Mouse (Mus musculus) thymus, postnatal 4 days (tissue): ENCODE measurements at regions not wholly inside any gene's neighbourhood (a gene's known extent, or its start where the extent isn't known, plus 50 kb on each side); places are given as distances from the start of the nearest gene placed in this dataset.

Experiments
- DNase-seq: peaks from one replicate; pipeline ENCODE4 v3.0.0; 2021

- DNase-seq = no peak
Observed at GRCm38 (mm10) chr3:115590716-115591115, 124.2 kb downstream of the S1pr1 start.

GRCm38 (mm10) chr3:115588585-115588984 is 126.3 kb downstream of the S1pr1 start:
- DNase-seq = no peak

- no peak for DNase-seq
Observed at GRCm38 (mm10) chr3:115580131-115580932, 134.5 kb downstream of the S1pr1 start.

DNA sequence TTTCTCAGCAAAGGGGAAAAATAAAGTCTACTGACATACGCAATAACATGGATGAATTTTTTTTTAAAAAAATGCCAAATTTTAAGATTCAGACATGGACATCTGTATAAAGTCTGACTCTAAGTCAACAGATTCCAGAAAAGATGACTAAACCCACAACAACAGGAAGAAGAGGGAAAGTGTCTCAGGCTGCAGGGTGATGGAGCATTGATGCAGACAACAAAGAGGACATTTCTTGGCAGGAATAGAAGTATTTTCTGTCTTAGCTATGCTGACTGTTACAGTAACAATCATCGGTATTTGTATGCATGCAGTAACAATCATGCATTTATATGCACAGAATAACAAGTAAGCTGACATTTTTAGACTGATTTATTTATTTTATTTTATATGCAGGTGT is 139.5 kb downstream of the S1pr1 start:
- DNase-seq = no peak

GRCm38 (mm10) chr3:115562735-115563134 is 152.1 kb downstream of the S1pr1 start:
- DNase-seq = no peak

DNA sequence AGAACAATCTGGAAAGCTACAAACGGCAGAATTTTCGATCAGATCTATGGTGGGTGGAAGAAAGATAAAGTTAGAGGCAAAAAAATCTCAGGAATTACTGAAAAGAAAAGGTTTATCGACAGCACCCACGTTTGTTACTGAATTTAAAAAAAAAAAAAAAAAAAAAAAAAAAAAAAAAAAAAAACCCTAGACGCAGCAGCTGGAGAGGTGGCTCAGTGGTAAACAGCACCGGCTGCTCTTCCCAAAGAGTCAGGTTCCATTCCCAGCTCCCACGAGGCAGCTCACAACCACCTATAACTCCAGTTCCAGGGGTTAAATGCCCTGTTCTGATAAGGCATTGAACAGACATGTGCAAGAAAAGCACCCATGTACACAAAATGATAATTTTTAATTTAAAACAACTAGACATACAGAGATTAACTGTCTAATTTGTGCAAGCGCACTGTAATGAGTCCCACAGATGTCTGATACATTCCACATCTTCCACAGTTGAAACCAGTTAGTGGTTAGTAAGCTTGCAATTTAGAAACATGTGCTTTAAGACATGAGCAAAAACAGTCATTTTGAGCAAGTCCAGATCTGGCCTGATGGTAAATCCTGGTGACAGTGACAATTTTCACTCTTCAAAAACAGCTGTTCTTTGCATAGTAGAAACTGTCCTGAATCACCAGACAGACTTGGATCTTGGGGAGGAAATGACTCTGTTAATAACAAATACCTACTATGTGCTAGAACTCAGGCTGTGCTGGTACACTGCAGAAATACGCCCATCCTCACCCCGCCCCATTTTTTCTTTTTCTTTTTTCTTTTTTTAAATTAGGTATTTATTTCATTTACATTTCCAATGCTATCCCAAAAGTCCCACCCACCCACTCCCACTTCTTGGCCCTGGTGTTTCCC is 159.8 kb downstream of the S1pr1 start:
- no peak for DNase-seq

DNA sequence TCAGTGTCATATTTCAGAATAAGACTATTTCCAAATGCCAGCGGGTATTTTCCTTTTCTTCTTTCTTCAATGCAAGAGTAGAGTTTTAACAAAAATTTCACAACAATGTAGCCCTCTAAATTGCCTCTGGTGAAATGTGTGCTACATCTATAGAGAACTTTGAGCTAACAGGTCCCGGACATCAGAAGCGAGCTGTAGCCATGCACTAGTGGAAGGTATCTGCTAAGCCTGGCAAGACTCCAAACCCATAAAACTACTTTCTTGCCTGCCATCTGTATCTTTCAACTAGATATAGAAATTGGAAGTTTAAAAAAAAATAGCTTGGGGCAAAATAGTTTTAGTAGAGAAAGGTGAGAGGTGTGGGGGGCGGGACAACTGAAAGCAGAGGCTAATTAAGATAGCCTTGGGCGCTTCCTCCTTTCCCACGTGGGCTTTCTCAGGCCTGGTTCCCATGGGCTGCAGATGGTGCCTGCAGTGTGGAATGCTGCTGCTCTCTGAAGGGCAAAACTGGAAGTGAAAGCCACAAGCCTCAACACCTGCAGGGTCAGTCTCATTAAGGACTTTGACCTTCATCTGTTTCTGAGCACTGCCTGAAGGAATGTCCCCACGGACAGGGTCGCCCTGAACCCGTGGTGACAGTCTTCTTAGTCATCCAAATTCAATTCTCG is 160.9 kb downstream of the S1pr1 start:
- DNase-seq = no peak

DNA sequence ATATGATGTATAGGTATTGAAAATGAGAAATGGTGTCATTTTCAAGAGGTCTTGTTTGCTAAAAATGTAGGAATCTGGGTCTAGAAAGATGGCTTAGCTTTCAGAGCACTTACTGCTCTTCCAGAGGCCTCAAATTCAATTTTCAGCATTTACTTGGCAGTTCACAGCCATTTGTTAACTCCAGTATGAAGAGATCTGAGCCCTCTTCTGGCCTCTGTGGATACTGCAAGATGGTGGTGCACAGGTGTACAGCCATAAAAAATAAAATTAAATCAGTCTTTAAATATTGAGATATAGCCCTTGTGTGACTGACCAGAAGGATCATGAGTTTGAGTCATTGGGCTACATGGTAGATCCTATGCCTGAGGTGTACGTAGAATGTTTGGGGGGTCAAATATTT is 173.1 kb downstream of the S1pr1 start:
- peak; percentile 50 for DNase-seq

- DNase-seq = no peak
Observed at GRCm38 (mm10) chr3:115538355-115538754, 176.5 kb downstream of the S1pr1 start.

- DNase-seq = no peak
Observed at GRCm38 (mm10) chr3:115532141-115532735, 182.6 kb downstream of the S1pr1 start.

- DNase-seq = no peak
Observed at GRCm38 (mm10) chr3:115530441-115530840, 184.4 kb downstream of the S1pr1 start.

DNA sequence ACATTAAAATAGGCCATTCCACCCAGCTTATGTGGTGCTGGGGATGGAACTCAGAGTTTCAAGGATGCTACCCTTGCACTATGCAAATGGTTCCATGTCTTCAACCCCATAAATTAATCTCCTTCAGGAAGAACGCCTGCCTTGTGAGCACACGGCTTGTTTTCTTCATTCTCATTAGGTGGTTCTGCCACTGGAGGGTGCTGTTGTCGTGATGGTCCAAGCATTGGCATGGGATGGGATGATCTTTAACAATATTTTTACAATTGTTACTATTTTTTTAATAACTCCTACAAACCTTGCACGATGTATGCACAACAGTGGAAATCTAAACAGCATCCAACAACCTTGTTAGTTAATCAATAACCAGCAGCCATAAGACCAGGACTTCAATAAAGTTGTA is 185.0 kb downstream of the S1pr1 start:
- peak; percentile 34 for DNase-seq

- no peak for DNase-seq
Observed at GRCm38 (mm10) chr3:115523515-115523914, 191.4 kb downstream of the S1pr1 start.

DNA sequence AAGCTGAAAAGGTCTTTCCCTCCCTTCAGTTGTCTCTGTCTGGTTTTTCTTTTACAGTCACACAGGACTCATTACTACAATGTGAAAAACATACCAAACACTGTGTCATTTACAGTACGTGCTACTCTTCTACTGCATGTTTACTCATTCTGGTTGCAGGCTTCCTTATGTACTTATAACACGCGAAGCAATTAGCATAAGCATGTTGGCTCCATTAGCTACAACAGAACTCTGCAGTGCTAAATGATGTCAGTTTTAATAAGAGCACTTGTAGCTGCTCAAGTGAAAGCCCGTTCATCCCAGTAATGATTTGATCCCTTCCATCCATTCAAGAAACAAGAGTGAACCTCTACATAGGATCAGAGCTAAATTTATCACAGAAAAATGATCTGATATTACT is 199.2 kb downstream of the S1pr1 start:
- DNase-seq = no peak

- no peak for DNase-seq
Observed at GRCm38 (mm10) chr3:115509658-115510057, 205.2 kb downstream of the S1pr1 start.

GRCm38 (mm10) chr3:115497420-115497819 is 217.5 kb downstream of the S1pr1 start:
- no peak for DNase-seq

- no peak for DNase-seq
Observed at GRCm38 (mm10) chr3:115496110-115496509, 218.8 kb downstream of the S1pr1 start.

- DNase-seq = no peak
Observed at GRCm38 (mm10) chr3:115495692-115496091, 219.2 kb downstream of the S1pr1 start.

GRCm38 (mm10) chr3:115468980-115469379 is 245.9 kb downstream of the S1pr1 start:
- no peak for DNase-seq

- DNase-seq = no peak
Observed at GRCm38 (mm10) chr3:115467850-115468249, 247.0 kb downstream of the S1pr1 start.

DNA sequence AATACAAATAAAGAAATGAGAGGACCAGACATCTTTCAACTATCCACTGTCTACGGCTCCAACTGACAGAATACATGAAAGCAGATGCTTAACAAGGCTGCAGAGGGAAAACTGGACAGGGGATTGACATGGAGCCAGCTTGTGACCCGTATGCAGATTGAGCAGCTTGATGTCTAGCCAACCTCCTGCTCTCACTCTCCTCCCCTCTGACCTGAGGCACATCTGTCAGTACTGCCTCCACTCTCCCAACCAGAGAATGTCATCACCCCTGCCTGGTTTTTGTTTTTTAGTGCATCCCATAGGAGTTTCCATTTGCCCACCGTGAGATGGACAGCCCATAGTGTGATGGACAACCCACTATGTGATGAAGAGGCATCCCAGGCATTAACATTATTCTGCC is 252.2 kb downstream of the S1pr1 start:
- no peak for DNase-seq
